Mouse (Mus musculus): ENCODE measurements around the gene Cln6. TPM values are rescaled to one million over a fixed set of nuclear protein-coding genes. Genes with fewer than 3 reads are reported as not detected.
"Not testable (repeated sequence)": the region's sequence is repeated elsewhere in the genome, so short reads cannot be mapped to it uniquely, and the experiment has no call there.

Cln6 gene
- polyA plus RNA-seq, 2 experiments: 12.4 to 18.5 TPM

DNA sequence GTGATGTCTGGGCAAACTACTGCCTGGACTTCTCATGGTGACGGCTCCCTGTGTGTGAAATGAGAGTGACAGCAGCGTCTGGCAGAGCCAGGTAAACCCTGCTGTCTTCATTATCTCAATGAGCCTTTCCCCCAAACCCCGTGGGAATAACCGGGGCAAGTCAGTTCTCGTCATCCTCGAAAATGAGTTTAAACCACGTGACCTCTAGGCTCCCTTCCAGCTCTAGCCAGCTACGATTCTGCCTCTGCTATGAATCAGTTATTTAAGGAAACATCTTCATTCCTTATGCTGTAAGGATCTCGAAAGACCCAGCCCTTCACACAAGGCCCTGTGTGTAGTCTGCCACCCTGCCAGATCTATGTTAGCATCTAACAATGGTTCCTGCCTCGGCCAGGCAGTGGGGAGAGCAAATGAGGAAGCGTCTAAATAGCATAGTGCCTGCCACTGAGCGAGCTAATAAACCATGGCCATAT, 21.4 kb upstream of the Cln6 start:
- Histone ChIP-seq H3K27me3 (ENCODE audit: control insufficient read depth, insufficient read depth, low read length) (no peaks in the 10 kb centered on the region), H3K4me3 (ENCODE audit: insufficient read depth in 1 of 2, low read depth in 2 of 2, low read length in 2 of 2) (no peak overlapping the region), H3K36me3 (replicated peaks; ENCODE audit: control insufficient read depth, insufficient read depth, low read depth) (no peaks in the 10 kb centered on the region), H3K27ac (no peak overlapping the region), H3K9ac (replicated peaks) (no peak overlapping the region), H3K9me3 (ENCODE audit: control insufficient read depth, low read length) (no peaks in the 10 kb centered on the region), H3K4me2 (ENCODE audit: low read depth) (no peak overlapping the region), H3K4me1 (replicated peaks; ENCODE audit: control insufficient read depth in 2 of 2, insufficient read depth in 2 of 2, low read length in 1 of 2) (peaks cover 4 to 9% of the 10 kb centered on the region in 2 experiments; a peak in 3 of 4 replicates)
- no peak for DNase-seq (ENCODE audit: low read depth in 3 of 3, low spot score in 3 of 3)
- TF ChIP-seq CTCF (IDR thresholded peaks at IDR 0.05; ENCODE audit: low read depth) (no peak), EP300 (IDR thresholded peaks at IDR 0.05; ENCODE audit: low read depth) (no peak)
- ATAC-seq (ENCODE audit: insufficient read depth): no peak
- 47% methylated on average over 12 of the region's 12 CpGs for WGBS (ENCODE audit: insufficient replicate concordance)

DNA sequence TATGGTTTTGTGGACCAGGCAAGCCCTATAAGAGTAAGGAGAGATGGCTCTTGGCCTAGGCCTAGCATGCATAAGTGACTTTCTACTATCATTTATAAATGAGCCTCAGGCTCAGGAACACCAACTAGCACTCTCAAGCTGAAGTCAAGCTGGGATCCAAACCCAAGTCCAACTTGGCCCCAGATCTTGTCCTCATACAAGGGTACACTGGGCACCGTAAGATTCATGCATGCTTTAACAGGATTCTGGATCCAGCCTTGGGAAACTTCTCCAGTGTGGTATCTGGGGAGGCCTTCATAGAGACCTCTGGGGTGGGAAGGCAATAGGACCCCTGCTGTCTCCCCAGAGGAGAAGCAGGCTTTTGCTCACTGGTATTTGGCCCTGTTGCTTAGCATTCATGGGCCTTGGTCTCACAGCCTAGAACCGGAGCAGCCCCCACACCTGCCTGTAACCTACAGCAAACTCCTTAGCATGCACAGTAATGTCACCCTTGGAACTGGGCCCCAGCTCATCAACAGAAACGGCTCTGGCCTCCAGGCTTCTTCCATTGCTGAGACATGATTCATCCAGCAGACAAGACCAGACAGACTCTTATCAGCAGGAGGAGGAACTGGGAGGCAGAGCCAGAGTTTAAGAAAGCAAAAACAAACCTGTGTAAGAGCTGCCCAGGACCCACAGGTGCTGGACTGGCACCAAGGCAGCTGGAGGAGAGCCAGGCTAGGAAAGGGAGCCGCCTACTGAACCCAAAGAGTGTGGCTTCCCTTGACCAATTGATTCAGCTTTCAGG, 20.6 kb upstream of the Cln6 start:
- no peak for DNase-seq (ENCODE audit: low read depth in 3 of 3, low spot score in 3 of 3)
- no peaks in the 10 kb centered on the region for H3K36me3 ChIP-seq (replicated peaks; ENCODE audit: control insufficient read depth, insufficient read depth, low read depth)
- H3K27me3 ChIP-seq (ENCODE audit: control insufficient read depth, insufficient read depth, low read length): no peaks in the 10 kb centered on the region
- no peaks in the 10 kb centered on the region for H3K9me3 ChIP-seq (ENCODE audit: control insufficient read depth, low read length)
- H3K4me2 ChIP-seq (ENCODE audit: low read depth): no peak overlapping the region
- no peak overlapping the region for H3K4me3 ChIP-seq (ENCODE audit: insufficient read depth in 1 of 2, low read depth in 2 of 2, low read length in 2 of 2)
- TF ChIP-seq EP300 (IDR thresholded peaks at IDR 0.05; ENCODE audit: low read depth) (no peak), CTCF (IDR thresholded peaks at IDR 0.05; ENCODE audit: low read depth) (no peak)
- no peak overlapping the region for H3K9ac ChIP-seq (replicated peaks)
- H3K27ac ChIP-seq: no peak overlapping the region
- no peak for ATAC-seq (ENCODE audit: insufficient read depth)
- peaks cover 0 to 3% of the 10 kb centered on the region in 2 experiments; a peak in 1 of 4 replicates for H3K4me1 ChIP-seq (replicated peaks; ENCODE audit: control insufficient read depth in 2 of 2, insufficient read depth in 2 of 2, low read length in 1 of 2)
- WGBS (ENCODE audit: insufficient replicate concordance): 58% methylated on average over 4 of the region's 4 CpGs

DNA sequence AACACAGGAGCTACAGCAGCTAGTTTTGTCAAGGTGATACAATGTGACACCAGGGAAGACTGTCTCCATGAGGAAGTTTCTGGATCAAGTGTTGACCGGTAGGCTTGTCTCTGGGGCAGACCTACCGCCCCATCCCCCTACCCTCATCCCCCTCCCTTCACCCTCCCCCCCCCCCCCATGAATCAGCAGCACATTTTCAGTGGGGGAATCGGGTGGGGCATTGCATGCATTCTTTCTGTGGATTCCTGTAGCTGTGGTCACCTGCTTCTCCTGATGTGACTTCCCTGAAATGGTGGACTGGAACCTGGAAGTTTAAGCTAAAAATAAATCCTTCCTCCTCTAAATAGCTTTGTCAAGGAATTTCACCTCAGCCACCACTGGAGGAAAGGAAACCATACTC, 19.1 kb upstream of the Cln6 start:
- Histone ChIP-seq H3K36me3 (replicated peaks; ENCODE audit: control insufficient read depth, insufficient read depth, low read depth) (no peaks in the 10 kb centered on the region), H3K9me3 (ENCODE audit: control insufficient read depth, low read length) (no peaks in the 10 kb centered on the region), H3K27me3 (ENCODE audit: control insufficient read depth, insufficient read depth, low read length) (no peaks in the 10 kb centered on the region), H3K9ac (replicated peaks) (no peak overlapping the region), H3K4me1 (replicated peaks; ENCODE audit: control insufficient read depth in 2 of 2, insufficient read depth in 2 of 2, low read length in 1 of 2) (peaks cover 0 to 3% of the 10 kb centered on the region in 2 experiments; a peak in 1 of 4 replicates), H3K27ac (no peak overlapping the region), H3K4me3 (ENCODE audit: insufficient read depth in 1 of 2, low read depth in 2 of 2, low read length in 2 of 2) (no peak overlapping the region), H3K4me2 (ENCODE audit: low read depth) (no peak overlapping the region)
- ATAC-seq (ENCODE audit: insufficient read depth) (no peak), DNase-seq (ENCODE audit: low read depth in 3 of 3, low spot score in 3 of 3) (no peak)
- 50% methylated on average over 3 of the region's 3 CpGs for WGBS (ENCODE audit: insufficient replicate concordance)
- TF ChIP-seq CTCF (IDR thresholded peaks at IDR 0.05; ENCODE audit: low read depth) (no peak), EP300 (IDR thresholded peaks at IDR 0.05; ENCODE audit: low read depth) (no peak)

DNA sequence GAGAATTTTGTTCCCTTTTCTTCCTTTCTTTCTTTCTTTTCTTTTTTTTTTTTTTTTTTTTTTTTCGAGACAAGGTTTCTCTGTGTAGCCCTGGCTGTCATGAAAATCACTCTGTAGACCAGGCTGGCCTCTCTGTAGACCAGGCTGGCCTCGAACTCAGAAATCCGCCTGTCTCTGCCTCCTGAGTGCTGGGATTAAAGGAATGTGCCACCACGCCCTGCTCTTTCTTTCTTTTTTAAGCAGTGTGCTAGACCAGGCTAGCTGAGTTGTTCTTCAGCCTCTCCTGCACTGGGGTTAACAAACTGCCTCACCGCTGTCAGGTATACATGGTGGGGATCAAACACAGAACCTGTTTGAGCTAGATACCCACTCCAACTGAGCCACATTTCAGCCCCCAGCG, 18.7 kb upstream of the Cln6 start:
- H3K27ac ChIP-seq; H3K9me3 ChIP-seq (ENCODE audit: control insufficient read depth, low read length); H3K4me3 ChIP-seq (ENCODE audit: insufficient read depth in 1 of 2, low read depth in 2 of 2, low read length in 2 of 2); H3K4me2 ChIP-seq (ENCODE audit: low read depth); H3K9ac ChIP-seq (replicated peaks); H3K4me1 ChIP-seq (replicated peaks; ENCODE audit: control insufficient read depth in 2 of 2, insufficient read depth in 2 of 2, low read length in 1 of 2); DNase-seq (ENCODE audit: low read depth in 3 of 3, low spot score in 3 of 3); H3K36me3 ChIP-seq (replicated peaks; ENCODE audit: control insufficient read depth, insufficient read depth, low read depth); ATAC-seq (ENCODE audit: insufficient read depth); H3K27me3 ChIP-seq (ENCODE audit: control insufficient read depth, insufficient read depth, low read length): not testable (repeated sequence)
- WGBS (ENCODE audit: insufficient replicate concordance): 61% methylated on average over 6 of the region's 6 CpGs

DNA sequence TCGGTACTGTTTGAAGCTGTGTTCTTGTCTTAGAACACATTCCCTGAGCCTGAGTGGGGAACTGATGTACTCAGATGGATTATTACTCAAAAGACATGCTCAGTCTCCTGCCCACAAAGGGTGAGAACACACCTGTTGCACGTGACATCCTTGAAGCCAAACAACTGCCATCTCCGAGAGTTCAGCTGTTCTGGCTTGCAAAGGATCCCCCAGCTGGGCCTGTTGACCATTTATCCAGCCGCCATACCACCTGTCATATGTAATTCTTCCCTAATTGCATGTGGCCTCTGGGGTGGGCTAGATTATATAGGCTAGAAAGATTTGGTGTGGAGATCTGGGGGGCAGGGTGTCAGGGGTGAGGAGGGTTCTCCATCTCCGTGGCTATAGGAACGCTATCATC, 17.8 kb upstream of the Cln6 start:
- DNase-seq (ENCODE audit: low read depth in 3 of 3, low spot score in 3 of 3): no peak
- H3K9me3 ChIP-seq (ENCODE audit: control insufficient read depth, low read length): no peaks in the 10 kb centered on the region
- WGBS (ENCODE audit: insufficient replicate concordance): 79% methylated on average over 6 of the region's 6 CpGs
- no peak overlapping the region for H3K27ac ChIP-seq
- H3K4me2 ChIP-seq (ENCODE audit: low read depth): no peak overlapping the region
- TF ChIP-seq EP300 (IDR thresholded peaks at IDR 0.05; ENCODE audit: low read depth) (no peak), CTCF (IDR thresholded peaks at IDR 0.05; ENCODE audit: low read depth) (no peak)
- no peaks in the 10 kb centered on the region for H3K36me3 ChIP-seq (replicated peaks; ENCODE audit: control insufficient read depth, insufficient read depth, low read depth)
- H3K9ac ChIP-seq (replicated peaks): no peak overlapping the region
- no peaks in the 10 kb centered on the region for H3K27me3 ChIP-seq (ENCODE audit: control insufficient read depth, insufficient read depth, low read length)
- ATAC-seq (ENCODE audit: insufficient read depth): no peak
- no peak overlapping the region for H3K4me3 ChIP-seq (ENCODE audit: insufficient read depth in 1 of 2, low read depth in 2 of 2, low read length in 2 of 2)
- H3K4me1 ChIP-seq (replicated peaks; ENCODE audit: control insufficient read depth in 2 of 2, insufficient read depth in 2 of 2, low read length in 1 of 2): peaks cover 0 to 3% of the 10 kb centered on the region in 2 experiments; a peak in 2 of 4 replicates
